Mouse (Mus musculus) liver, adult (tissue): Measurements from ENCODE around the gene Pten.

ENCODE experiments used
- GATA4 ChIP-seq: IDR thresholded peaks from 2 replicates; pipeline ENCODE4 v1.6.1; 2014; ENCODE audit warnings: mild to moderate bottlenecking, low read length; ENCODE audit not compliant: insufficient replicate concordance

Pten gene

DNA sequence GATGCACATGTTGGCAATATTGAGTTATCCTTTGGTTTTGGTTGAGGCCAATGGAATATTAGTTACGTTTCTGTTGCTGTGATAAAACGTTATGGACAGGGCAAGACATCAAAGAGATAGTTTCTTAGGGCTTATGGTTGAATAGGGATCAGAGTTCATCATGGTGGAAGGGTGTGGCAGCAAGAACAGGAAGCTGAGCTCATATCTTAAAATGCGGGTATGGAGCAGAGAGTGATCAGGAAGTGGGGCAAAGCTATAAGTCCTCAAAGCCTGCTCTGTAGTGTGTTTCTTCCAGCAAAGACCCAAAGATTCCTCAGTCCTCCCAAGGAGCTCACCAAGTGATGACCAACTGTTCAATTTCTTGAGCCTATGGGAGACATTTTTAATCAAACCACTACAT, 90.7 kb downstream of the Pten start:
- no peak for TF ChIP-seq GATA4

GRCm38 (mm10) chr19:32852306-32852705, 95.0 kb downstream of the Pten start:
- no peak for TF ChIP-seq GATA4

DNA sequence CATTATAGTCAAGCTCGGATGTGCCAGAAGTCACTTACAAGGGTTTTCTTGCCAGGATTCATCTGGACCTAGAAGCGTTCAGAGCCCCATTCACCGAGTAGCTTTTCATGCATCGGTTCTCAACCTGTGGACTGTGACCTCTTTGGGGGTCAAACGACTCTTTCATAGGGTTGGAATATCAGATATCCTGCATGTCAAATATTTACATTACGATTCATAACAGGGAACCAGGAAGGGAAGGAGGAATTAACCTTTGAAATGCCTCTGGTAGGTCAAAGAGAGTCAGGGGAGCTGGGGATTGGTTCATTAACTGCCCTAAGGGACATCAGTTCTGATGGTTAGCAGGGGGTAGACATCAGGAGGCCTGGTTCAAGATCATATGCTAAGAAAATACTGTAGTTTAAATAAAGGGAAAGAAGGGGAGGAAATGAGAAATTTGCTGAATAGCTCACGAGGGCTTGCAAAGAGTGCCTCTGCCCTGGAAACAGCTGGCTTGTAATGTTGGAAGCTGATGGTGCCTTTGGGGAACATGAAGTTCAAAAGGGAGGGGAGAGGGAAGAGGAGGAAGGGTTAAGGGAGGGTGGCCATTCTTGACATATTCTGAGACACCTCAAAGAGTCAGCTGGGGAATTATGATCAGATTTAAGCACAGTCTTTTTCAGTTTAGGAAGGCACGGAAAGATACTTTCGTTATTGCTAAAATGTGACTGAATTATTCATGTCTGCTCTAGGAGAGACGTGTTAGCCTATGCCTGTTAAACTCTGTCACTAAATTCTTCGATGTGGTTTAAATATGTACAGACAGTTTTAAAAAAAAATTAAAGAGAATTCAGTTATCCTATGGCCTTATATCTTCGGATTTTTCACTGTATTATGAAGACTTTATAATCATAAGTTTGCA, 104.6 kb downstream of the Pten start:
- TF ChIP-seq GATA4, result no peak

GRCm38 (mm10) chr19:32866765-32867164, 109.5 kb downstream of the Pten start:
- no peak for TF ChIP-seq GATA4

DNA sequence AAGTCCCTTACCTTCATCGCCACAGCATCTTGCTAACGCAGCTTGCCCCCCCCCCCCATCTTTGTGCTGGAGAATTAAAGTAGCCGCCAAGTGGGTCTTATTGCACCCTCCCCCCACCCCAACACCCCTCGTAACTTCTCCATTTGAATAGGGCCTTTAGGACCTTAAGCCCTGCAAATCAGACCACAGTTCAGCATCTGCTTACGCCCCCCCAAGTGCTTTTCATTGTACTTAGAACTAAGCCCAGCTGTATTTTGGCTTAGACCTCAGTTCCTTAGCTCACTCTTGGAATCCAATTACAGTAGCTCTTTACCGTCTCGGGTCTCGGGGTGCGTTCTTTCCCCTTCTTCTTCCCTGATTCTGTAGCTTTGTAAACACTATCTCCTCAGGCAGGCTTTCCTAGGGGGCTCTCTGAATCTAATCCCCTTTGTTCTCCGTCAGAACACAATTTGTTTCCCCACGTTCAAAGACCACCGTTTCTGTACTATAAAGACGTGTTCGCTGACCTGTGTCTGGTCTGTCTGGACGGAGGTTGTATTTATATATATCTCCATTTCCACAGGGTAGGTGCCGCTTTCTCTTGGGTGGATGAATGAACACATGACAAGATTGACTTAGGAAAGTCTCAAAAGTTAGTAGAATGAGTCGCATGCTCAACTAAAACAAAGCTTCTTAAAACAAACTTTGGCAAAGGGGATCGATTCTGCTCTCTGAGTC, 110.0 kb downstream of the Pten start:
- TF ChIP-seq GATA4, result no peak

GRCm38 (mm10) chr19:32868560-32868959, 111.3 kb downstream of the Pten start:
- TF ChIP-seq GATA4, result no peak

GRCm38 (mm10) chr19:32869053-32869680, 111.9 kb downstream of the Pten start:
- no peak for TF ChIP-seq GATA4

- TF ChIP-seq GATA4, result no peak
Observed at GRCm38 (mm10) chr19:32873904-32874637, 116.8 kb downstream of the Pten start.
